Mouse (Mus musculus): ENCODE data around the gene Pcnx3. TPM values are rescaled to one million over a fixed set of nuclear protein-coding genes. Genes with fewer than 3 reads are reported as not detected.

Gene Pcnx3
- polyA plus RNA-seq, 1 experiment from 2014 or later = 22.3 TPM

GRCm38 (mm10) chr19:5651502-5652274, 37.0 kb downstream of the Pcnx3 start:
- Histone ChIP-seq H3K27me3 (replicated peaks) (peaks cover 21% of the 10 kb centered on the region), H3K9me3 (replicated peaks) (no peaks in the 10 kb centered on the region), H3K4me1 (replicated peaks) (peaks cover 32% of the 10 kb centered on the region), H3K4me2 (no peak overlapping the region), H3K9ac (no peak overlapping the region), H3K27ac (ENCODE audit: poor library complexity, severe bottlenecking) (no peak overlapping the region), H3K4me3 (no peak overlapping the region), H3K36me3 (peaks cover 75% of the 10 kb centered on the region)
- ATAC-seq (ENCODE audit: insufficient number of reproducible peaks, low FRiP score) = no peak
- 53% methylated on average over 13 of the region's 13 CpGs for WGBS

- Histone ChIP-seq H3K27me3 (replicated peaks) (no peaks in the 10 kb centered on the region), H3K4me3 (peak overlapping the region; percentile 38), H3K9me3 (replicated peaks) (no peaks in the 10 kb centered on the region), H3K36me3 (peaks cover 76% of the 10 kb centered on the region), H3K9ac (peak overlapping the region; percentile 62), H3K4me1 (replicated peaks) (peaks cover 25% of the 10 kb centered on the region), H3K4me2 (peak overlapping the region; percentile 69), H3K27ac (ENCODE audit: poor library complexity, severe bottlenecking) (peak overlapping the region; percentile 80)
- 72% methylated on average over 6 of the region's 6 CpGs for WGBS
- ATAC-seq (ENCODE audit: insufficient number of reproducible peaks, low FRiP score) = no peak
Measured at GRCm38 (mm10) chr19:5649298-5649741, 39.4 kb downstream of the Pcnx3 start.

- H3K36me3 ChIP-seq = peaks cover 76% of the 10 kb centered on the region
Measured at GRCm38 (mm10) chr19:5648401-5649297, 40.1 kb downstream of the Pcnx3 start.

GRCm38 (mm10) chr19:5647791-5648190, 40.9 kb downstream of the Pcnx3 start:
- peaks cover 79% of the 10 kb centered on the region for H3K36me3 ChIP-seq
- no peak overlapping the region for H3K4me2 ChIP-seq
- no peaks in the 10 kb centered on the region for H3K9me3 ChIP-seq (replicated peaks)
- H3K27ac ChIP-seq (ENCODE audit: poor library complexity, severe bottlenecking) = peak overlapping the region; percentile 80
- ATAC-seq (ENCODE audit: insufficient number of reproducible peaks, low FRiP score) = no peak
- H3K4me1 ChIP-seq (replicated peaks) = peaks cover 22% of the 10 kb centered on the region
- WGBS = 89% methylated on average over 6 of the region's 6 CpGs
- H3K9ac ChIP-seq = no peak overlapping the region
- no peak overlapping the region for H3K4me3 ChIP-seq
- H3K27me3 ChIP-seq (replicated peaks) = no peaks in the 10 kb centered on the region

More at GRCm38 (mm10) chr19:5648401-5649297, 40.1 kb downstream of the Pcnx3 start:
- peak; percentile 79 for ATAC-seq (ENCODE audit: insufficient number of reproducible peaks, low FRiP score)
- WGBS = 10% methylated on average over 26 of the region's 26 CpGs
- peak overlapping the region; percentile 38 for H3K4me3 ChIP-seq
- no peaks in the 10 kb centered on the region for H3K27me3 ChIP-seq (replicated peaks)
- no peaks in the 10 kb centered on the region for H3K9me3 ChIP-seq (replicated peaks)
- H3K9ac ChIP-seq = peak overlapping the region; percentile 62
- peak overlapping the region; percentile 69 for H3K4me2 ChIP-seq
- H3K4me1 ChIP-seq (replicated peaks) = peaks cover 22% of the 10 kb centered on the region
- peak overlapping the region; percentile 80 for H3K27ac ChIP-seq (ENCODE audit: poor library complexity, severe bottlenecking)

- no peak overlapping the region for H3K9ac ChIP-seq
- H3K4me1 ChIP-seq (replicated peaks) = peaks cover 22% of the 10 kb centered on the region
- no peak overlapping the region for H3K27ac ChIP-seq (ENCODE audit: poor library complexity, severe bottlenecking)
- no peaks in the 10 kb centered on the region for H3K9me3 ChIP-seq (replicated peaks)
- ATAC-seq (ENCODE audit: insufficient number of reproducible peaks, low FRiP score) = no peak
- WGBS = 87% methylated on average over 8 of the region's 8 CpGs
- H3K4me2 ChIP-seq = no peak overlapping the region
- H3K27me3 ChIP-seq (replicated peaks) = no peaks in the 10 kb centered on the region
- H3K36me3 ChIP-seq = peaks cover 79% of the 10 kb centered on the region
- no peak overlapping the region for H3K4me3 ChIP-seq
Measured at GRCm38 (mm10) chr19:5646731-5647330, 41.9 kb downstream of the Pcnx3 start.

- Histone ChIP-seq H3K27ac (ENCODE audit: poor library complexity, severe bottlenecking) (no peak overlapping the region), H3K36me3 (peaks cover 79% of the 10 kb centered on the region), H3K27me3 (replicated peaks) (no peaks in the 10 kb centered on the region), H3K4me3 (no peak overlapping the region), H3K4me1 (replicated peaks) (peaks cover 34% of the 10 kb centered on the region), H3K4me2 (no peak overlapping the region), H3K9ac (no peak overlapping the region), H3K9me3 (replicated peaks) (no peaks in the 10 kb centered on the region)
- ATAC-seq (ENCODE audit: insufficient number of reproducible peaks, low FRiP score) = no peak
- WGBS = 93% methylated on average over 9 of the region's 9 CpGs
Measured at GRCm38 (mm10) chr19:5645280-5645679, 43.4 kb downstream of the Pcnx3 start.

GRCm38 (mm10) chr19:5641641-5642040, 47.1 kb downstream of the Pcnx3 start:
- Histone ChIP-seq H3K4me2 (no peak overlapping the region), H3K27me3 (replicated peaks) (no peaks in the 10 kb centered on the region), H3K27ac (ENCODE audit: poor library complexity, severe bottlenecking) (no peak overlapping the region), H3K9ac (no peak overlapping the region), H3K9me3 (replicated peaks) (no peaks in the 10 kb centered on the region), H3K4me3 (no peak overlapping the region), H3K36me3 (peaks cover 81% of the 10 kb centered on the region), H3K4me1 (replicated peaks) (peaks cover 39% of the 10 kb centered on the region)
- no peak for ATAC-seq (ENCODE audit: insufficient number of reproducible peaks, low FRiP score)
- WGBS = 84% methylated on average over 8 of the region's 8 CpGs

GRCm38 (mm10) chr19:5641021-5641420, 47.7 kb downstream of the Pcnx3 start:
- Histone ChIP-seq H3K27ac (ENCODE audit: poor library complexity, severe bottlenecking) (peak overlapping the region; percentile 26), H3K27me3 (replicated peaks) (no peaks in the 10 kb centered on the region), H3K4me1 (replicated peaks) (peaks cover 44% of the 10 kb centered on the region), H3K4me2 (0 out of 2 replicates have a peak overlapping the region, but pooled peaks have one; percentile 11), H3K9me3 (replicated peaks) (no peaks in the 10 kb centered on the region), H3K9ac (peak overlapping the region; percentile 34; the same call in 1 of the 2 replicates), H3K4me3 (no peak overlapping the region), H3K36me3 (peaks cover 75% of the 10 kb centered on the region)
- ATAC-seq (ENCODE audit: insufficient number of reproducible peaks, low FRiP score) = no peak
- WGBS = 80% methylated on average over 17 of the region's 17 CpGs

- Histone ChIP-seq H3K9me3 (replicated peaks) (no peaks in the 10 kb centered on the region), H3K27ac (ENCODE audit: poor library complexity, severe bottlenecking) (peak overlapping the region; percentile 26), H3K36me3 (peaks cover 68% of the 10 kb centered on the region), H3K4me3 (0 out of 2 replicates have a peak overlapping the region, but pooled peaks have one; percentile 2), H3K4me1 (replicated peaks) (peaks cover 45% of the 10 kb centered on the region), H3K27me3 (replicated peaks) (no peaks in the 10 kb centered on the region), H3K9ac (peak overlapping the region; percentile 95; the same call in 1 of the 2 replicates), H3K4me2 (0 out of 2 replicates have a peak overlapping the region, but pooled peaks have one; percentile 11)
- ATAC-seq (ENCODE audit: insufficient number of reproducible peaks, low FRiP score) = peak; percentile 36; the same call in 1 of the 2 replicates
- 20% methylated on average over 9 of the region's 9 CpGs for WGBS
Measured at GRCm38 (mm10) chr19:5640339-5640738, 48.4 kb downstream of the Pcnx3 start.

GRCm38 (mm10) chr19:5638416-5639005, 50.2 kb downstream of the Pcnx3 start:
- Histone ChIP-seq H3K4me3 (peak overlapping the region; percentile 95), H3K4me2 (peak overlapping the region; percentile 78), H3K27ac (ENCODE audit: poor library complexity, severe bottlenecking) (0 out of 2 replicates have a peak overlapping the region, but pooled peaks have one; percentile 10), H3K9me3 (replicated peaks) (no peaks in the 10 kb centered on the region), H3K4me1 (replicated peaks) (peaks cover 45% of the 10 kb centered on the region), H3K27me3 (replicated peaks) (no peaks in the 10 kb centered on the region), H3K9ac (peak overlapping the region; percentile 95), H3K36me3 (peaks cover 50% of the 10 kb centered on the region)
- WGBS = 89% methylated on average over 18 of the region's 18 CpGs
- no peak for ATAC-seq (ENCODE audit: insufficient number of reproducible peaks, low FRiP score)

Measured in heart, embryonic 12.5 days (tissue).